Mouse (Mus musculus) gastrocnemius, postnatal 14 days (tissue): ENCODE measurements at regions not wholly inside any gene's neighbourhood (a gene's known extent, or its start where the extent isn't known, plus 50 kb on each side); places are given as distances from the start of the nearest gene placed in this dataset.

Experiments used
- DNase-seq: peaks from one replicate; pipeline ENCODE4 v3.0.0; 2021; ENCODE audit warnings: mixed read lengths
- intact Hi-C: fragments of 180-260 bp; cut with DNase I; formaldehyde crosslinking; loops from one replicate; pipeline ENCODE4 v1.15.1; 2025; ENCODE audit warnings: low total_unique reads

- intact Hi-C loops, result no loop called here
- DNase-seq, result no peak
Measured at GRCm38 (mm10) chr17:52076746-52077145, 243.7 kb upstream of the Satb1 start.

GRCm38 (mm10) chr17:52067721-52068120 lies 234.6 kb upstream of the Satb1 start:
- no peak for DNase-seq
- intact Hi-C loops, result no loop called here

- intact Hi-C loops, result no loop called here
- no peak for DNase-seq
Measured at GRCm38 (mm10) chr17:52064618-52065017, 231.5 kb upstream of the Satb1 start.

GRCm38 (mm10) chr17:52063121-52063520 lies 230.0 kb upstream of the Satb1 start:
- intact Hi-C loops, result no loop called here
- no peak for DNase-seq

- no peak for DNase-seq
- intact Hi-C loops, result no loop called here
Measured at GRCm38 (mm10) chr17:52062096-52062665, 229.1 kb upstream of the Satb1 start.

GRCm38 (mm10) chr17:52036479-52036878 lies 203.4 kb upstream of the Satb1 start:
- DNase-seq, result no peak

GRCm38 (mm10) chr17:52031079-52031478 lies 198.0 kb upstream of the Satb1 start:
- intact Hi-C loops, result no loop called here
- DNase-seq, result no peak

More at GRCm38 (mm10) chr17:52036479-52036878, 203.4 kb upstream of the Satb1 start:
- intact Hi-C loops, result no loop called here

DNA sequence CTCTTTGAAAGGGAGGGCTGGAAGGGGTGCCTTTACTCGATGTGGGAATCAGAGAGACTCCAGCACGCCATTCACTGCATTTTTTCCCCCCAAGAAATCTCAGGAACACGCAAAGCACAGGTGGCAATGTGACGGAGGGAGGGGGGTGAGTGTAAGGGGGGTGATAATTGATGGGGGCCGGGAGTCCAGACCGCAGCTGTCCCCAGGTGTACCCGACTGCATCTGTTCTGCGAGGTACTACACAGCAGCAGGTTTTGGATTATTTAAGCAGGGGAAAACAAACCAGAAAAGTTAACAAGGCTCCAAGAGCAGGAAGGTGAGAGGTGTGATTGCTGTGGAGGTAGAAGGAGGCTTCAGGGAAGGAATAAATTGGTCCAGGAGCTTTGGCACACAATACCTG lies 153.8 kb upstream of the Satb1 start:
- intact Hi-C loops, result no loop called here
- no peak for DNase-seq

GRCm38 (mm10) chr17:51986212-51986611 lies 153.1 kb upstream of the Satb1 start:
- DNase-seq, result no peak
- intact Hi-C loops, result no loop called here

DNA sequence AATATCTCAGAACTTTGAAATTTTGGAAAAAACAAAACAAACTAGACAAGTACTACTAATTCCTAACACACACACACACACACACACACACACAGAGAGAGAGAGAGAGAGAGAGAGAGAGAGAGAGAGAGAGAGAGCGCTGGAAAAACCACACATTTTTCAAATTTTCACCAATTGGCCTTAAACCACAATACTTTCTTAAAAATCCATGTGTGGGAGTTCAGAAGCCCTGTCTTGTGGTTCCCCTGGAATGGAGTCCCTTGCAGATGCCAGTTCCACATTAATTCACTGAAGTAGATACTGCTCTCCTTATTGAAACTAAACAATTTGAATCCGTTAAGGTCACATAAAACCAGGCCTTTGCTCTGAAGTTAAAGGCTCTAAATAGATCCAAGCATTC lies 146.0 kb upstream of the Satb1 start:
- intact Hi-C loops, result no loop called here
- DNase-seq, result no peak

GRCm38 (mm10) chr17:51971444-51971843 lies 138.4 kb upstream of the Satb1 start:
- intact Hi-C loops, result no loop called here
- no peak for DNase-seq

DNA sequence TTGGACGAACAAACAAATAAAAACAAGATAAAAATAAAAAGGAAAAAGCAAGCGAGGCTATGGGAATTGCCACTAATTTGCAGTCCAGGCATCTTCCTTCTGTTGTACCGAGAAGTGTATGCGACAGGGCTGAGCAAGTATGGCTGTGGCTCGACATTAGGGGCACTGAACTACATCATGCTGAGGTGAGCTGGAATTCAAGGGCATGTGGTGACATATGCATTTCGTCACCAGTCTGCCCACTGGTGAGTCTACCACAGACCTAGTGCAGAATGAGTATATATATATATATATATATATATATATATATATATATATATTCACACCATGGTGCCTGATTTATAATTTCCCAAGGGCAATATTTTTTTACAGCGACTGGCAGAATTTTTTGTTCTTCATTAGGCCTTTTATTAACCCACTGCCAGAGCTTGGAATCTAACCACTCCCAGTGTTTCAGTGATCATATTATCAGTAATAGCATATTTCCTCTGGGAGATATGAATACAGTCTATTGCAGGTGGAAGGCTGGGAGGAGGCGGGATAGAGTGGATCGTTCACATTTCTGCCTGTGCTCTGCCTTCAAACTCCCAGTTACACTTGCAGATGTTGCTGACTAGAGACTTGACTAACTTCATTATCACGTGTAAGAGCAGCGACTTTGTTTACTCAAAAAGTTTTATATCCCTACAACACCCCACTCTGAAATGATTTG lies 133.6 kb upstream of the Satb1 start:
- intact Hi-C loops, result no loop called here
- DNase-seq, result no peak

DNA sequence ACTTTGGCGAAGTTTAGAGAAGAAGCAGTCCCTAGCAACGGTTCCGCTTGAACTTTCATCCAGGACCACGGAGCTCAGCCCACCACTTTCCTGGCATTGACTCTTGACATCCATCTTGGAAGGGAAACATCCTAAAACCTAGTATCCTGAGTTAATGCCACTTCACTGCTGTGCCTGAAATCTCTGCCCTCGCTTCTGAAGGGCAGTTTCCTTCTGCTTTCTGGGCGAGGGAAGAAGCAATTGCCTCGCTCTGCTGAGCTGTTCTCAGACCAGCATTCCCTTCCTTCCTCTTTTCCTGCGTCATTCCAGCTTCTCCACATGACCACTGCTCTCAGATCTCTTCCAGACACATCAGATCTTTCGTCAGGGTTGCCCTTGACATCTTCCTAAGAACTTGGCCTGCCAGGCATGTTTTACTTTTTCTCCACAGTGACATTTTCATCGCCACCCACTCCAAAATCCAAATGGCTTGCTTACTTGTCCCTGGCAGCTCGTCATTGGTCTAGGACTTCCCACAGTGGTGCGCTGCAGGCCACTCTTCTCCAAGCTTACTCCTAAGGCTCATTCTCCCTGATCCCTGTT lies 129.5 kb upstream of the Satb1 start:
- DNase-seq, result no peak
- intact Hi-C loops, result no loop called here

- no peak for DNase-seq
- intact Hi-C loops, result no loop called here
Measured at GRCm38 (mm10) chr17:51961337-51961736, 128.2 kb upstream of the Satb1 start.

DNA sequence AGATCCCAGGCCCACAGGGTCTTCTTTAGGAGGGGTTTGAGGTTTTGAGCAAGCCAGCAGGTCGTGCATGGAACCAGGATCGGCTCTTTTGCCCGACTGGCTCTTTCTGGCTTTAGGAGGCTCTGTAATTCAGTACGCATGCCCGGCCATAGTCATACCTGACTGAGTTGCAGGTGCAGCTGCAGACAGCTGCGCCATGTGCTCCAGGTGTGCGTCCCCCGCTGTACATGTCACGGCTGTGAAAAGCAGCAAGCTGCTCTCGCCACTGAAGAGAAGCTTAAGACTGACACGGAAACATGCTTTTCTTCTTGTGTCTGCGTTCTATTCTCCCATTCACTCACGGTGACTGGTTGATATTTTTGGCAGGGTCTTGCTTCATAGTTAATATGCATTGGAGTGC lies 123.2 kb upstream of the Satb1 start:
- DNase-seq, result no peak
- intact Hi-C loops, result no loop called here

DNA sequence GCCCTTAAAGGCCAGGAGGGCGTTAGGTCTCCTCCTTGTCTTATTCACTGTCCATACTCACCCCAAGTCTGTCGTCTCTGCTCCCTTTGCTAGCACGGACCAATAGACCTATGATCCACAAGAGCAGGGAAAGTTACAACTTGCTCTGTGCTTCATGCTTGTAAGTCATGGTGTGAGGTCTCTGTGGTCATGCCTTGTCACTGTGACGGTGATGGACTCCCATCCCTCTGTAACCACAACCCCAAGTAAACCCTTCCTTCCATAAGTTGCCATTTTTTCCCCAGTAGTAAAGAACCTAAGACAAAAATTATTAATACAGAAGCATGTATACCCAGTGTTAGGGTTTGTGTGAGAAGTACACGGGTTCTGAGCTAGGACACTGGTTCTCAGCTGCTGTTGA lies 104.6 kb upstream of the Satb1 start:
- DNase-seq, result no peak
- intact Hi-C loops, result no loop called here

- peak; percentile 26 for DNase-seq
- intact Hi-C loops, result no loop called here
Measured at GRCm38 (mm10) chr17:51936071-51936470, 103.0 kb upstream of the Satb1 start.

- intact Hi-C loops, result no loop called here
- DNase-seq, result no peak
Measured at GRCm38 (mm10) chr17:51926392-51926791, 93.3 kb upstream of the Satb1 start.

DNA sequence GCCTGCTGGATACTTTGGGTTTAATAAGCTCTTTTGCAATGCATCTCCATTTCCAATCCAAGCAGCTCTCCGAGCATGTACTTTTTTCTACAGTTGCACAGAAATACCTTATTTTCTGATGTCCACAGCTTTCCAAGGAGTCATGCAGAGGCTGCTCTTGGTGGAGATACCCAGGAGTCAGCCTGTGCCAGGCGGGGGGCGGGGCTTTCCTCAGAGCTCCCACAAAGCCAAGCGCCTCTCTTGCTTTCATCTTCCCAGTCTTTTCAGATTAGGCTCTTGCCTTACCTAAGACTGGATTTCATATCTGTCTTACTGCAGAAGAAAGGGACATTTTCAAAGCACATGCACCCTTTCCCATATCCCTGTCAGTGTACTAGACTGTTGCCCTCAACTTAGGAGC lies 73.9 kb upstream of the Satb1 start:
- DNase-seq, result no peak
- intact Hi-C loops, result no loop called here

GRCm38 (mm10) chr17:51906418-51906817 lies 73.3 kb upstream of the Satb1 start:
- DNase-seq, result no peak
- intact Hi-C loops, result no loop called here

- intact Hi-C loops, result no loop called here
Measured at GRCm38 (mm10) chr17:51903885-51904284, 70.8 kb upstream of the Satb1 start.

More at GRCm38 (mm10) chr17:51903885-51904284, 70.8 kb upstream of the Satb1 start:
- DNase-seq, result no peak
